9 mouse cellular contexts compared by ENCODE assay signal in the genomic region with DNA sequence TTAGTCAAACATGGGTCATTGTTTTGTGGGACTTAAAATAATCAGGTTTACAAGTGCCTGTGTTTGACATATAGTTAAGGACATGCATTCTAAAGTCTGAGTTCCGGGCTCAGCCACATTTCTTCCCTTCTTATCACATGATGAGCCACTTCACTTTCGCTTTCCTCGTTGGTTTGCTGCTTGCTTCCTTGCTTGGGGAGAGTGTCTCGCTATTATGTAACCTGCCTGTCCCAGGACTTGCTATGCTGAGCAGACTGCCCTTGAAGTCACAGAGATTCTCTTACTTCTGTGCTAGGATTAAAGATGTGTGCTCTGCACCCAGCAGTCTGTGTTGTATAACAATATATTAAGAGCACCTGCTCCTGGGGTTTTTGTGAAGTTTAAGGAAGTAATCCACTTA.
"Had no signal": no experiment of that assay in that cellular context is flagged by ENCODE, and none has a peak within 500 bp of the region (broad histone marks: within the 10 kb centered on the region; RNA-seq: fewer than 3 reads in every experiment).

No protein-coding gene starts in this region.

- DNase-seq: kidney, adult 8-10 months; kidney, postnatal 36 days; layer of hippocampus, adult 9-11 months; layer of hippocampus, postnatal 36 days; lung, postnatal 4 days; retina, postnatal 1 day; right cerebral cortex, postnatal 14 days; thymus, adult 2 months; thymus, postnatal 36 days had no signal
